In the genomic region with DNA sequence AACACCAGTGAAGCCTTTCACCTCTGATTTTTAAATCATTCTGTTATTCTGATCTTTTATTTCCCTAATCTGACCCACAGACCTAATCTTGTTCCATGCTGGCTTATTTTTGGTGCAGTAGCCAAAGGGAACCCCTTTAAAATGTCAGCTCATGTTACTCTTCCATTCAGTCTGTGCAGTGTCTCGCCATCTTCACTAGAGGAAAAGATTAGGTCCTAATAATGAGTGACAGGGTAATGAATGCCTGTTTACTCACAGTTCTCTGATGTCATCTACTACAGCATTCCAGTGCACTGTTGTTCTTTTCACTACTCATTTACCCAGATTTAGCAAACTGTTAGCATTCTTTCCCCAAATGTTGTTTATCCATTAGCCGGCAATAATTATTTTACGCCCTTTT, we compare ENCODE assay signal across 12 mouse cellular contexts.
DNase-seq lines count a peak whose midpoint lies in the region; ATAC-seq and TF ChIP-seq lines count a peak whose summit lies in the region.
"Had no signal": no experiment of that assay in that cellular context is flagged by ENCODE, and none has a peak within 500 bp of the region (broad histone marks: within the 10 kb centered on the region; RNA-seq: fewer than 3 reads in every experiment).

No protein-coding gene starts in this region.

- no peak for TF ChIP-seq CTCF in midbrain, postnatal 0 days (IDR thresholded peaks at IDR 0.05)
- TF ChIP-seq CTCF in gastrocnemius, adult 2 months (IDR thresholded peaks at IDR 0.05): no peak

- H3K36me3 ChIP-seq in lung, embryonic 15.5 days: no peaks in the 10 kb centered on the region
- H3K36me3 ChIP-seq in forebrain, embryonic 14.5 days (ENCODE audit: control insufficient read depth, insufficient read depth, low read length): no peaks in the 10 kb centered on the region
- H3K36me3 ChIP-seq in hindbrain, embryonic 14.5 days (replicated peaks; ENCODE audit: control insufficient read depth, insufficient read depth): no peaks in the 10 kb centered on the region
- H3K36me3 ChIP-seq in midbrain, postnatal 0 days (ENCODE audit: insufficient read depth, low read length): no peaks in the 10 kb centered on the region
- no peaks in the 10 kb centered on the region for H3K36me3 ChIP-seq in liver, embryonic 11.5 days (ENCODE audit: control insufficient read depth, insufficient read depth, low read length)
- H3K36me3 ChIP-seq: limb, embryonic 15.5 days; neural tube, embryonic 15.5 days had no signal

- no peaks in the 10 kb centered on the region for H3K9me3 ChIP-seq in lung, embryonic 15.5 days
- H3K9me3 ChIP-seq in forebrain, embryonic 14.5 days (replicated peaks; ENCODE audit: control insufficient read depth, low read length): no peaks in the 10 kb centered on the region
- H3K9me3 ChIP-seq in hindbrain, embryonic 14.5 days (ENCODE audit: control insufficient read depth, low read length): no peaks in the 10 kb centered on the region
- no peaks in the 10 kb centered on the region for H3K9me3 ChIP-seq in midbrain, postnatal 0 days (ENCODE audit: low read length)
- no peaks in the 10 kb centered on the region for H3K9me3 ChIP-seq in liver, embryonic 11.5 days (ENCODE audit: control insufficient read depth, low read length)
- H3K9me3 ChIP-seq: limb, embryonic 15.5 days; neural tube, embryonic 15.5 days had no signal

- no peak overlapping the region for H3K4me2 ChIP-seq in lung, embryonic 15.5 days
- H3K4me2 ChIP-seq in forebrain, embryonic 14.5 days (ENCODE audit: low read length): no peak overlapping the region
- H3K4me2 ChIP-seq in hindbrain, embryonic 14.5 days (replicated peaks): no peak overlapping the region
- H3K4me2 ChIP-seq in midbrain, postnatal 0 days (ENCODE audit: low read depth, low read length, poor library complexity, severe bottlenecking): no peak overlapping the region
- H3K4me2 ChIP-seq in liver, embryonic 11.5 days: no peak overlapping the region
- H3K4me2 ChIP-seq: limb, embryonic 15.5 days; neural tube, embryonic 15.5 days had no signal

- intact Hi-C loops in gastrocnemius, adult 2 months (cut with DNase I): no loop called here

- 46% methylated on average over 3 of the region's 3 CpGs for WGBS in lung, embryonic 15.5 days
- 4% methylated on average over 3 of the region's 3 CpGs for WGBS in forebrain, embryonic 14.5 days
- 58% methylated on average over 3 of the region's 3 CpGs for WGBS in hindbrain, embryonic 14.5 days
- 36% methylated on average over 3 of the region's 3 CpGs for WGBS in midbrain, postnatal 0 days
- 76% methylated on average over 3 of the region's 3 CpGs for WGBS in liver, embryonic 11.5 days

- H3K9ac ChIP-seq in lung, embryonic 15.5 days: no peak overlapping the region
- no peak overlapping the region for H3K9ac ChIP-seq in forebrain, embryonic 14.5 days (ENCODE audit: low read length)
- no peak overlapping the region for H3K9ac ChIP-seq in hindbrain, embryonic 14.5 days
- H3K9ac ChIP-seq in midbrain, postnatal 0 days (replicated peaks; ENCODE audit: low read length, poor library complexity, severe bottlenecking): no peak overlapping the region
- H3K9ac ChIP-seq in liver, embryonic 11.5 days (ENCODE audit: low read depth, low read length): no peak overlapping the region
- H3K9ac ChIP-seq: limb, embryonic 15.5 days; liver, postnatal 0 days; neural tube, embryonic 15.5 days had no signal

- H3K27me3 ChIP-seq in lung, embryonic 15.5 days: no peaks in the 10 kb centered on the region
- no peaks in the 10 kb centered on the region; the same call in 1 of the 2 replicates for H3K27me3 ChIP-seq in forebrain, embryonic 14.5 days (replicated peaks; ENCODE audit: control insufficient read depth, insufficient read depth, low read length)
- no peaks in the 10 kb centered on the region for H3K27me3 ChIP-seq in hindbrain, embryonic 14.5 days (ENCODE audit: control insufficient read depth, insufficient read depth, low read length)
- no peaks in the 10 kb centered on the region for H3K27me3 ChIP-seq in midbrain, postnatal 0 days (ENCODE audit: insufficient read depth, low read length)
- H3K27me3 ChIP-seq in liver, embryonic 11.5 days (replicated peaks; ENCODE audit: control insufficient read depth, insufficient read depth, low read length): no peaks in the 10 kb centered on the region
- H3K27me3 ChIP-seq: limb, embryonic 15.5 days; neural tube, embryonic 15.5 days had no signal

- ATAC-seq in lung, embryonic 15.5 days (ENCODE audit: borderline replicate concordance, extremely low read depth, low FRiP score, low TSS enrichment): peak; percentile 65; the same call in 1 of the 2 replicates
- peak; percentile 84 for ATAC-seq in forebrain, embryonic 14.5 days
- ATAC-seq in hindbrain, embryonic 14.5 days (ENCODE audit: low FRiP score): peak; percentile 52; the same call in 1 of the 2 replicates
- ATAC-seq in midbrain, postnatal 0 days (ENCODE audit: low FRiP score): no peak
- no peak for ATAC-seq in liver, embryonic 11.5 days (replicated peaks; ENCODE audit: low FRiP score)
- ATAC-seq: liver, postnatal 0 days had no signal

- no peak overlapping the region for H3K4me3 ChIP-seq in lung, embryonic 15.5 days
- no peak overlapping the region for H3K4me3 ChIP-seq in forebrain, embryonic 14.5 days (ENCODE audit: low read depth, low read length)
- H3K4me3 ChIP-seq in hindbrain, embryonic 14.5 days (replicated peaks; ENCODE audit: low read length): no peak overlapping the region
- no peak overlapping the region for H3K4me3 ChIP-seq in midbrain, postnatal 0 days (ENCODE audit: low read depth, low read length)
- H3K4me3 ChIP-seq in liver, embryonic 11.5 days (ENCODE audit: low read depth, low read length): no peak overlapping the region
- no peak overlapping the region for H3K4me3 ChIP-seq in gastrocnemius, adult 2 months
- H3K4me3 ChIP-seq: limb, embryonic 15.5 days; neural tube, embryonic 15.5 days had no signal

- H3K27ac ChIP-seq in lung, embryonic 15.5 days: no peak overlapping the region
- H3K27ac ChIP-seq in forebrain, embryonic 14.5 days (ENCODE audit: low read depth, low read length): no peak overlapping the region
- no peak overlapping the region for H3K27ac ChIP-seq in hindbrain, embryonic 14.5 days
- no peak overlapping the region for H3K27ac ChIP-seq in midbrain, postnatal 0 days (ENCODE audit: low read depth, low read length)
- H3K27ac ChIP-seq in liver, embryonic 11.5 days (ENCODE audit: low read depth, low read length): no peak overlapping the region
- H3K27ac ChIP-seq in gastrocnemius, adult 2 months: no peak overlapping the region; the same call in 1 of the 2 replicates
- H3K27ac ChIP-seq: limb, embryonic 15.5 days; neural tube, embryonic 15.5 days had no signal

- no peaks in the 10 kb centered on the region for H3K4me1 ChIP-seq in lung, embryonic 15.5 days
- no peaks in the 10 kb centered on the region for H3K4me1 ChIP-seq in forebrain, embryonic 14.5 days (ENCODE audit: control insufficient read depth, insufficient read depth, low read length)
- peaks cover 4% of the 10 kb centered on the region; the same call in 1 of the 2 replicates for H3K4me1 ChIP-seq in hindbrain, embryonic 14.5 days (replicated peaks; ENCODE audit: control insufficient read depth, insufficient read depth, low read length)
- no peaks in the 10 kb centered on the region for H3K4me1 ChIP-seq in midbrain, postnatal 0 days (ENCODE audit: insufficient read depth, low read length)
- H3K4me1 ChIP-seq in liver, embryonic 11.5 days (replicated peaks; ENCODE audit: control insufficient read depth, insufficient read depth, low read length): no peaks in the 10 kb centered on the region
- H3K4me1 ChIP-seq: limb, embryonic 15.5 days; neural tube, embryonic 15.5 days had no signal

- DNase-seq in lung, postnatal 14 days: no peak
- DNase-seq in forebrain, embryonic 14.5 days (ENCODE audit: low spot score): peak; percentile 73
- DNase-seq in hindbrain, embryonic 14.5 days (ENCODE audit: low spot score): no peak
- peak; percentile 21 for DNase-seq in midbrain, postnatal 0 days (ENCODE audit: low spot score)
- DNase-seq in liver, embryonic 11.5 days (ENCODE audit: low spot score): no peak
- no peak for DNase-seq in gastrocnemius, adult 2 months
- DNase-seq: kidney, postnatal 36 days; liver, postnatal 0 days; thymus, postnatal 36 days had no signal

Comparison
In these comparisons a context has a peak if more than half of its experiments do, and no peak if none do; other contexts are left out.
1. ATAC-seq: peak in lung, embryonic 15.5 days (single experiment), forebrain, embryonic 14.5 days (single experiment) and hindbrain, embryonic 14.5 days (single experiment); none in midbrain, postnatal 0 days (single experiment) and liver, embryonic 11.5 days (single experiment).
2. DNase-seq: peak in forebrain, embryonic 14.5 days (single experiment) and midbrain, postnatal 0 days (single experiment); none in lung, postnatal 14 days (single experiment), hindbrain, embryonic 14.5 days (single experiment), liver, embryonic 11.5 days (single experiment) and gastrocnemius, adult 2 months (single experiment).